Mouse (Mus musculus) limb, embryonic 10.5 days (tissue): Measurements from ENCODE around the gene Rhbdf2. TPM values are rescaled to one million over a fixed set of nuclear protein-coding genes. Genes with fewer than 3 reads are reported as not detected.

Experiments
- DNase-seq: peaks from one replicate; pipeline ENCODE4 v3.0.0-alpha.2; 2017; ENCODE audit warnings: low spot score
- H3K27ac ChIP-seq: fragments of 300-500 bp; sonication (generic); 2 replicates; pipeline ENCODE4 v1.5.1; 2016; ENCODE audit warnings: mild to moderate bottlenecking
- H3K27me3 ChIP-seq: fragments of 300-500 bp; sonication (generic); 2 replicates; pipeline ENCODE4 v1.6.1; 2016; ENCODE audit warnings: low read depth, mild to moderate bottlenecking; ENCODE audit not compliant: poor library complexity, severe bottlenecking
- H3K36me3 ChIP-seq: fragments of 300-500 bp; sonication (generic); 2 replicates; pipeline ENCODE4 v1.6.1; 2016; ENCODE audit warnings: mild to moderate bottlenecking, moderate library complexity
- H3K4me1 ChIP-seq: fragments of 300-500 bp; sonication (generic); 2 replicates; pipeline ENCODE4 v1.6.1; 2016
- H3K4me3 ChIP-seq: fragments of 300-500 bp; sonication (generic); 2 replicates; pipeline ENCODE4 v1.5.1; 2016; ENCODE audit warnings: mild to moderate bottlenecking, moderate library complexity
- H3K9me3 ChIP-seq: fragments of 300-500 bp; sonication (generic); replicated peaks from 2 replicates; pipeline ENCODE4 v1.6.1; 2016; ENCODE audit warnings: mild to moderate bottlenecking
- WGBS: fragments of 180-500 bp; shearing (Covaris S2); methylation state at CpG from one replicate; pipeline ENCODE4 v1.1.7; 2016; 5-methylcytosine and 5-hydroxymethylcytosine counted together
- polyA plus RNA-seq: library from polyadenylated mRNA; unstranded; fragments of >200 nt; fragmentation: Nextera tagmentation; extraction: Ambion mirVana; gene quantifications from 2 replicates; pipeline ENCODE4 v1.2.1, GENCODE M21; 2016

The Rhbdf2 gene
- polyA plus RNA-seq, 1 experiment from 2014 or later: 5.2 TPM

- 57% methylated on average over 1 of the region's 1 CpGs for WGBS
These were observed 71.2 kb downstream of the Rhbdf2 start for GRCm38 (mm10) chr11:116555572-116555971.

GRCm38 (mm10) chr11:116554171-116554878 lies 72.5 kb downstream of the Rhbdf2 start:
- Histone ChIP-seq H3K27ac (no peak overlapping the region), H3K27me3 (no peaks in the 10 kb centered on the region), H3K4me3 (no peak overlapping the region), H3K4me1 (peaks cover 68% of the 10 kb centered on the region), H3K9me3 (no peaks in the 10 kb centered on the region), H3K36me3 (peaks cover 12% of the 10 kb centered on the region)
- WGBS: 54% methylated on average over 12 of the region's 12 CpGs
- DNase-seq: no peak

More at GRCm38 (mm10) chr11:116555572-116555971, 71.2 kb downstream of the Rhbdf2 start:
- H3K27me3 ChIP-seq: no peaks in the 10 kb centered on the region
- no peak for DNase-seq
- H3K4me3 ChIP-seq: no peak overlapping the region
- peaks cover 12% of the 10 kb centered on the region for H3K36me3 ChIP-seq
- no peaks in the 10 kb centered on the region for H3K9me3 ChIP-seq
- peaks cover 64% of the 10 kb centered on the region for H3K4me1 ChIP-seq
- no peak overlapping the region for H3K27ac ChIP-seq

GRCm38 (mm10) chr11:116552194-116552593 lies 74.6 kb downstream of the Rhbdf2 start:
- no peak overlapping the region for H3K4me3 ChIP-seq
- WGBS: 54% methylated on average over 1 of the region's 1 CpGs
- peaks cover 29% of the 10 kb centered on the region for H3K36me3 ChIP-seq
- no peak overlapping the region for H3K27ac ChIP-seq
- peaks cover 49% of the 10 kb centered on the region for H3K4me1 ChIP-seq
- no peak for DNase-seq
- H3K27me3 ChIP-seq: no peaks in the 10 kb centered on the region
- no peaks in the 10 kb centered on the region for H3K9me3 ChIP-seq

- Histone ChIP-seq H3K27ac (peak overlapping the region; percentile 32; the same call in 1 of the 2 replicates), H3K27me3 (no peaks in the 10 kb centered on the region), H3K4me1 (peaks cover 38% of the 10 kb centered on the region), H3K9me3 (no peaks in the 10 kb centered on the region), H3K4me3 (no peak overlapping the region), H3K36me3 (peaks cover 43% of the 10 kb centered on the region)
- 64% methylated on average over 7 of the region's 7 CpGs for WGBS
- DNase-seq: no peak
These were observed 76.1 kb downstream of the Rhbdf2 start for GRCm38 (mm10) chr11:116550748-116551147.

DNA sequence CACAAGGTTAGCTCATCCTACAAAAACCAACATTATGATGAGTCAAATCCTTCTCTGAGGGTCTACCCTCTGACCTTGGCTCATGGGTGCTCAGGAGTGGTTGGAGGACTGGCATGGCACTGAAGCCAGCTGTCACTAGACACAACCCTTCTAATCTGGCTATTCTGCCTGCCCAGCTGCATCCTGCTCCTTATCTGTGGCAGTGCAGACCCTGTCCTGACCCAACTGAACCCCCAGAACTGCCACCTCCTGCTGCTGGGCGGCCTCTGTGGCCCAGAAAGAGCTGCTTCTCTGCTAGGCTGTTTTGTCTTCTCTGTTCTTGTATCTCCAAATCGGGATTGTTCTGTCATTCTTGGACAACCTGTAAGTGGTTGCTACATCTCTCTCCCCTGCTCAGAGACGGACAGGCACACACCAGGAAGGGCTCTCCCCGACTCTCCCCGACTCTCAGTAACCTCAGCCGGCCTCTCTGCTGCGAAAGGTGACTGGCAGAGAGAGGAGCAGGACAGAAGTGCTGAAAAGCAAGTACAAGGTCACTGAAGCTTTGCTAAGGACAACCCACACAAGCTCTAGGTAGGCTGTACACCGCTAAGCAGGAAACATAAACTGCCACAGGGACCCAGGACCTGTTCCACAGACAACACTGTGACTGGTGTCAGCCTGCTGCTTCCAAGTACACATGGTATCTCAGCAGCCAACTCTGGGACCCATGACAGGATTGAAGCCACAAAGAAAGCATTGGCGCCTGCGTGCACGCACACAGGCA lies 77.4 kb downstream of the Rhbdf2 start:
- 91% methylated on average over 11 of the region's 11 CpGs for WGBS
- Histone ChIP-seq H3K4me1 (peaks cover 30% of the 10 kb centered on the region), H3K27ac (0 out of 2 replicates have a peak overlapping the region, but pooled peaks have one; percentile 16), H3K4me3 (no peak overlapping the region), H3K27me3 (no peaks in the 10 kb centered on the region), H3K9me3 (no peaks in the 10 kb centered on the region), H3K36me3 (peaks cover 56% of the 10 kb centered on the region)
- DNase-seq: no peak

DNA sequence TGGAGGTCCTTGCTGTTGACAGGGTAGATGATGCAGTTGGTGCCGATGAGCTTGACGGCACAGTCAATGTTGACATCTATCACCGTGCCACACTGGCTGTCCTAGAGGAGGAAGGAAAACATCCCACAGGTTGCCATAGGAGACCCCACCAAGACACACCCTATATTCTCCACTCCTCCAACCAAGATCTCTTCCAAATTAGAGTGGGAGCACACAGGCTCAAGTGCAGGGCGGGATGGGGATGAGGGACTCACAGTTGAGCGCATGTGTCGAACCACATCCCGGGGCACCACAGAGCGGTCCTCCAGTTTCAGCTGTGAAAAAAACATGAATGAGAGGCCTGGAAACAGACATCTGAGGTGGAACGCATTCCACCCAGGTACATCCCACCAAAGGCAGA lies 78.0 kb downstream of the Rhbdf2 start:
- Histone ChIP-seq H3K36me3 (peaks cover 63% of the 10 kb centered on the region), H3K4me3 (no peak overlapping the region), H3K9me3 (no peaks in the 10 kb centered on the region), H3K4me1 (peaks cover 25% of the 10 kb centered on the region), H3K27me3 (no peaks in the 10 kb centered on the region), H3K27ac (no peak overlapping the region)
- DNase-seq: no peak
- 98% methylated on average over 9 of the region's 9 CpGs for WGBS

Other genes starting within 250 kb of the Rhbdf2 start
- gene Rnf157, start 214.0 kb downstream of the Rhbdf2 start, polyA plus RNA-seq: 11.1 and 18.3 TPM in 2 replicates
- gene Ubald2, start 192.9 kb downstream of the Rhbdf2 start, polyA plus RNA-seq: 44.1 and 51.8 TPM in 2 replicates
- 0.36 and 0.44 TPM in 2 replicates for gene Qrich2, start 160.8 kb downstream of the Rhbdf2 start, polyA plus RNA-seq
- 203 and 209 TPM in 2 replicates for gene Prpsap1, start 132.8 kb downstream of the Rhbdf2 start, polyA plus RNA-seq
- 0.30 and 0.54 TPM in 2 replicates for gene Sphk1, start 96.1 kb downstream of the Rhbdf2 start, polyA plus RNA-seq
- gene Ube2o, start 45.6 kb downstream of the Rhbdf2 start, polyA plus RNA-seq: 12.7 and 16.4 TPM in 2 replicates
- gene Aanat, start 40.6 kb downstream of the Rhbdf2 start, polyA plus RNA-seq: not detected in 2 replicates
- 0.16 and 0.25 TPM in 2 replicates for gene Prcd, start 26.5 kb upstream of the Rhbdf2 start, polyA plus RNA-seq
- gene Cygb, start 27.3 kb upstream of the Rhbdf2 start, polyA plus RNA-seq: 2.7 and 5.8 TPM in 2 replicates
- gene St6galnac1, start 148.5 kb upstream of the Rhbdf2 start, polyA plus RNA-seq: not detected in 2 replicates
- gene Mxra7, start 201.0 kb upstream of the Rhbdf2 start, polyA plus RNA-seq: 13.9 and 14.9 TPM in 2 replicates
- gene Mettl23, start 216.3 kb upstream of the Rhbdf2 start, polyA plus RNA-seq: 56.5 and 59.5 TPM in 2 replicates
- 93.1 and 111 TPM in 2 replicates for gene Jmjd6, start 216.4 kb upstream of the Rhbdf2 start, polyA plus RNA-seq
- gene Mfsd11, start 225.4 kb upstream of the Rhbdf2 start, polyA plus RNA-seq: 17.9 and 22.5 TPM in 2 replicates
- 925 and 971 TPM in 2 replicates for gene Srsf2, start 226.1 kb upstream of the Rhbdf2 start, polyA plus RNA-seq